In genomic region chr15:78716936-78717335, GRCm38 (mm10) we compare ENCODE assay signal across 17 mouse cellular contexts. TPM values are rescaled to one million over a fixed set of nuclear protein-coding genes. Genes with fewer than 3 reads are reported as not detected.
DNase-seq lines count a peak whose midpoint lies in the region; ATAC-seq and TF ChIP-seq lines count a peak whose summit lies in the region.
"Had no signal": no experiment of that assay in that cellular context is flagged by ENCODE, and none has a peak within 500 bp of the region (broad histone marks: within the 10 kb centered on the region; RNA-seq: fewer than 3 reads in every experiment).

No protein-coding gene starts in this region.

- no peak overlapping the region for H3K27ac ChIP-seq in forebrain, postnatal 0 days (ENCODE audit: low read depth, low read length)
- H3K27ac ChIP-seq in midbrain, postnatal 0 days (ENCODE audit: low read depth, low read length), result peak overlapping the region; percentile 75
- no peak overlapping the region for H3K27ac ChIP-seq in liver, postnatal 0 days (ENCODE audit: low read depth)
- H3K27ac ChIP-seq: embryonic facial prominence, embryonic 15.5 days; heart, embryonic 15.5 days; liver, embryonic 14.5 days had no signal

- no peaks in the 10 kb centered on the region for H3K9me3 ChIP-seq in forebrain, postnatal 0 days (ENCODE audit: low read length)
- no peaks in the 10 kb centered on the region for H3K9me3 ChIP-seq in midbrain, postnatal 0 days (ENCODE audit: low read length)
- H3K9me3 ChIP-seq in liver, postnatal 0 days (ENCODE audit: low read length), result no peaks in the 10 kb centered on the region
- H3K9me3 ChIP-seq: embryonic facial prominence, embryonic 15.5 days; heart, embryonic 15.5 days had no signal

- H3K4me2 ChIP-seq in forebrain, postnatal 0 days (ENCODE audit: low read depth), result peak overlapping the region; percentile 80
- H3K4me2 ChIP-seq in midbrain, postnatal 0 days (ENCODE audit: low read depth, low read length, poor library complexity, severe bottlenecking), result peak overlapping the region; percentile 86
- no peak overlapping the region for H3K4me2 ChIP-seq in liver, postnatal 0 days (ENCODE audit: low read depth, low read length)
- H3K4me2 ChIP-seq: embryonic facial prominence, embryonic 15.5 days; heart, embryonic 15.5 days had no signal

- no peak for TF ChIP-seq EP300 in liver, postnatal 0 days (IDR thresholded peaks at IDR 0.05; ENCODE audit: low read depth)

- H3K9ac ChIP-seq in forebrain, postnatal 0 days, result peak overlapping the region; percentile 78
- H3K9ac ChIP-seq in midbrain, postnatal 0 days (replicated peaks; ENCODE audit: low read length, poor library complexity, severe bottlenecking), result peak overlapping the region; percentile 79
- H3K9ac ChIP-seq in liver, postnatal 0 days (replicated peaks), result no peak overlapping the region
- H3K9ac ChIP-seq: embryonic facial prominence, embryonic 15.5 days; heart, embryonic 15.5 days; liver, embryonic 14.5 days had no signal

- TF ChIP-seq CTCF in forebrain, postnatal 0 days (IDR thresholded peaks at IDR 0.05; ENCODE audit: low read depth), result no peak
- TF ChIP-seq CTCF in midbrain, postnatal 0 days (IDR thresholded peaks at IDR 0.05), result no peak
- no peak for TF ChIP-seq CTCF in liver, postnatal 0 days (IDR thresholded peaks at IDR 0.05; ENCODE audit: low read depth)

- H3K4me3 ChIP-seq in forebrain, postnatal 0 days (ENCODE audit: low read depth, low read length), result peak overlapping the region; percentile 63
- H3K4me3 ChIP-seq in midbrain, postnatal 0 days (ENCODE audit: low read depth, low read length), result peak overlapping the region; percentile 72
- H3K4me3 ChIP-seq in liver, postnatal 0 days (ENCODE audit: low read depth, low read length), result no peak overlapping the region
- H3K4me3 ChIP-seq: embryonic facial prominence, embryonic 15.5 days had no signal

- H3K4me1 ChIP-seq in forebrain, postnatal 0 days (ENCODE audit: insufficient read depth), result peaks cover 16% of the 10 kb centered on the region; the same call in 1 of the 2 replicates
- H3K4me1 ChIP-seq in midbrain, postnatal 0 days (ENCODE audit: insufficient read depth, low read length), result peaks cover 17% of the 10 kb centered on the region
- H3K4me1 ChIP-seq in liver, postnatal 0 days (ENCODE audit: insufficient read depth), result 0 out of 2 replicates have a peak, but pooled peaks cover 4% of the 10 kb centered on the region

- peak; percentile 54 to 62 for DNase-seq in left cerebral cortex, adult 18-20 months (ENCODE audit: low spot score in 2 of 2)
- no peak for DNase-seq in left cerebral cortex, postnatal 4 days
- peak; percentile 73 for DNase-seq in brain, adult 2 months (ENCODE audit: low read depth, low spot score)
- DNase-seq in forebrain, postnatal 0 days, result peak; percentile 45
- no peak for DNase-seq in midbrain, postnatal 0 days (ENCODE audit: low spot score)
- no peak for DNase-seq in liver, postnatal 0 days
- DNase-seq in kidney, postnatal 25 days, result no peak
- DNase-seq: adrenal gland, postnatal 36 days; kidney, adult 9 months; lung, postnatal 4 days; thymus, adult 2 months had no signal

- no peaks in the 10 kb centered on the region for H3K36me3 ChIP-seq in forebrain, postnatal 0 days (ENCODE audit: insufficient read depth)
- no peaks in the 10 kb centered on the region for H3K36me3 ChIP-seq in midbrain, postnatal 0 days (ENCODE audit: insufficient read depth, low read length)
- H3K36me3 ChIP-seq in liver, postnatal 0 days (replicated peaks; ENCODE audit: insufficient read depth, low read length), result no peaks in the 10 kb centered on the region
- H3K36me3 ChIP-seq: embryonic facial prominence, embryonic 15.5 days; heart, embryonic 15.5 days had no signal

- no peak for ATAC-seq in forebrain, postnatal 0 days
- no peak for ATAC-seq in midbrain, postnatal 0 days (ENCODE audit: low FRiP score)
- no peak for ATAC-seq in liver, postnatal 0 days
- no peak for ATAC-seq in monocyte, adult 5-6 weeks (replicated peaks; ENCODE audit: insufficient number of reproducible peaks, low FRiP score, low TSS enrichment, poor library complexity, severe bottlenecking)

- 50% methylated on average over 13 of the region's 13 CpGs for WGBS in forebrain, postnatal 0 days
- 38% methylated on average over 13 of the region's 13 CpGs for WGBS in midbrain, postnatal 0 days
- WGBS in liver, postnatal 0 days (ENCODE audit: insufficient replicate concordance), result 55% methylated on average over 13 of the region's 13 CpGs

- no peaks in the 10 kb centered on the region for H3K27me3 ChIP-seq in forebrain, postnatal 0 days (ENCODE audit: insufficient read depth, low read length)
- peaks cover 7% of the 10 kb centered on the region; the same call in 1 of the 2 replicates for H3K27me3 ChIP-seq in midbrain, postnatal 0 days (ENCODE audit: insufficient read depth, low read length)
- peaks cover 83% of the 10 kb centered on the region for H3K27me3 ChIP-seq in liver, postnatal 0 days (ENCODE audit: insufficient read depth, low read length)

- intact Hi-C loops in left cerebral cortex, postnatal 4 days (cut with DNase I), result no loop called here

RNA-seq across cellular contexts. Expression of gene Elfn2, which starts 1.6 kb away (rescaled TPM):
- 100 to 1,000 TPM; 165 to 168 TPM for total RNA-seq in left cerebral cortex, adult 18-20 months (2021)
- 10 to 100 TPM; 79.2 to 81.2 TPM for total RNA-seq in left cerebral cortex, postnatal 4 days (2021)
- 33.9 and 51.6 TPM in 2 replicates for total RNA-seq in forebrain, postnatal 0 days (2014; rRNA removed)
- polyA plus RNA-seq in forebrain, postnatal 0 days (2015; fragmentation: Nextera tagmentation; extraction: Ambion mirVana), result 8.1 and 10.1 TPM in 2 replicates
- total RNA-seq in midbrain, postnatal 0 days (2014; rRNA removed), result 44.6 and 52.1 TPM in 2 replicates
- polyA plus RNA-seq in midbrain, postnatal 0 days (2015; fragmentation: Nextera tagmentation; extraction: Ambion mirVana), result 10.2 and 10.7 TPM in 2 replicates
- not detected in 2 replicates for polyA plus RNA-seq in liver, postnatal 0 days (2015; fragmentation: Nextera tagmentation; extraction: Ambion mirVana)
- not detected in 3 replicates for total RNA-seq in monocyte, adult 5-6 weeks (2017)
- total RNA-seq: granulocyte monocyte progenitor cell, adult 5-6 weeks had no signal
- polyA plus RNA-seq: limb, embryonic 11.5 days; liver, embryonic 14.5 days had no signal

RNA-seq across cellular contexts. Expression of gene Mfng, which starts 56.3 kb away (rescaled TPM):
- total RNA-seq in left cerebral cortex, adult 18-20 months (2021), result 1 to 10 TPM; 3.8 to 4.2 TPM
- 1 to 10 TPM; 7.3 to 7.7 TPM for total RNA-seq in left cerebral cortex, postnatal 4 days (2021)
- 6.4 and 11.4 TPM in 2 replicates for total RNA-seq in forebrain, postnatal 0 days (2014; rRNA removed)
- 16.0 and 16.8 TPM in 2 replicates for polyA plus RNA-seq in forebrain, postnatal 0 days (2015; fragmentation: Nextera tagmentation; extraction: Ambion mirVana)
- 4.6 and 6.9 TPM in 2 replicates for total RNA-seq in midbrain, postnatal 0 days (2014; rRNA removed)
- 7.6 and 8.1 TPM in 2 replicates for polyA plus RNA-seq in midbrain, postnatal 0 days (2015; fragmentation: Nextera tagmentation; extraction: Ambion mirVana)
- 4.7 and 4.8 TPM in 2 replicates for polyA plus RNA-seq in liver, postnatal 0 days (2015; fragmentation: Nextera tagmentation; extraction: Ambion mirVana)
- 19.9 to 42.9 TPM (median 22.6 TPM) in 3 replicates for total RNA-seq in monocyte, adult 5-6 weeks (2017)

Comparison
In these comparisons a context has a peak if more than half of its experiments do, and no peak if none do; other contexts are left out.
1. DNase-seq: peak in left cerebral cortex, adult 18-20 months (2 of 2), brain, adult 2 months (single experiment) and forebrain, postnatal 0 days (single experiment); none in left cerebral cortex, postnatal 4 days (single experiment), midbrain, postnatal 0 days (single experiment), liver, postnatal 0 days (single experiment) and kidney, postnatal 25 days (0 of 2).
2. RNA of gene Elfn2, which starts 1.6 kb away (total RNA-seq): 165 to 168 TPM in left cerebral cortex, adult 18-20 months, 79.2 to 81.2 TPM in left cerebral cortex, postnatal 4 days, 44.6 to 52.1 TPM in midbrain, postnatal 0 days and 33.9 to 51.6 TPM in forebrain, postnatal 0 days; not detected in monocyte, adult 5-6 weeks; every median in the first group is over 10 times any median in the second.